Mouse (Mus musculus) embryonic facial prominence, embryonic 14.5 days (tissue): ENCODE measurements around the gene Osbpl8. TPM values are rescaled to one million over a fixed set of nuclear protein-coding genes. Genes with fewer than 3 reads are reported as not detected.

Experiments used
- ATAC-seq: fragments of 200-750 bp; cut with Nextera tagmentation; 2 replicates; pipeline ENCODE4 v1.8.0; 2017; ENCODE audit warnings: low read depth, moderate number of reproducible peaks, moderate TSS enrichment
- DNase-seq: peaks from one replicate; pipeline ENCODE4 v3.0.0-alpha.2; 2015; ENCODE audit warnings: low spot score
- H3K27ac ChIP-seq: fragments of 300-500 bp; sonication (generic); replicated peaks from 2 replicates; pipeline ENCODE4 v1.5.1; 2014; ENCODE audit warnings: low read depth, mild to moderate bottlenecking, low read length, moderate library complexity
- H3K27me3 ChIP-seq: fragments of 300-500 bp; sonication (generic); replicated peaks from 2 replicates; pipeline ENCODE4 v1.6.1; 2014; ENCODE audit warnings: low read length; ENCODE audit not compliant: control insufficient read depth, insufficient read depth
- H3K36me3 ChIP-seq: fragments of 300-500 bp; sonication (generic); 2 replicates; pipeline ENCODE4 v1.6.1; 2014; ENCODE audit warnings: low read length, mixed read lengths; ENCODE audit not compliant: control insufficient read depth, insufficient read depth
- H3K4me1 ChIP-seq: fragments of 300-500 bp; sonication (generic); 2 replicates; pipeline ENCODE4 v1.6.1; 2014; ENCODE audit warnings: antibody characterized with exemption, low read length; ENCODE audit not compliant: control insufficient read depth, insufficient read depth
- H3K4me2 ChIP-seq: fragments of 300-500 bp; sonication (generic); 2 replicates; pipeline ENCODE4 v1.6.1; 2014; ENCODE audit warnings: low read depth, mild to moderate bottlenecking, low read length, moderate library complexity, mixed read lengths
- H3K4me3 ChIP-seq: fragments of 300-500 bp; sonication (generic); 2 replicates; pipeline ENCODE4 v1.5.1; 2014; ENCODE audit warnings: low read depth, mild to moderate bottlenecking, low read length
- H3K9ac ChIP-seq: fragments of 300-500 bp; sonication (generic); 2 replicates; pipeline ENCODE4 v1.6.1; 2014; ENCODE audit warnings: low read depth, mild to moderate bottlenecking, low read length, moderate library complexity, mixed read lengths
- H3K9me3 ChIP-seq: fragments of 300-500 bp; sonication (generic); 2 replicates; pipeline ENCODE4 v1.6.1; 2016; ENCODE audit warnings: low read length; ENCODE audit not compliant: control insufficient read depth
- WGBS: fragments of 180-500 bp; shearing (Covaris S2); extraction: QIAGEN DNeasy Blood & Tissue Kit; methylation state at CpG from one replicate; pipeline ENCODE4 v1.1.7; 2014; 5-methylcytosine and 5-hydroxymethylcytosine counted together
- polyA plus RNA-seq: library from polyadenylated mRNA; unstranded; fragments of >200 nt; fragmentation: Nextera tagmentation; extraction: Ambion mirVana; gene quantifications from 2 replicates; pipeline ENCODE4 v1.2.1, GENCODE M21; 2014

Osbpl8 gene
- polyA plus RNA-seq, 1 experiment from 2014 or later: 9.5 TPM

- DNase-seq (peak; percentile 57), ATAC-seq (no peak)
- 51% methylated on average over 10 of the region's 10 CpGs for WGBS
- no peak overlapping the region for H3K4me2 ChIP-seq
- H3K9ac ChIP-seq: no peak overlapping the region
- no peaks in the 10 kb centered on the region for H3K4me1 ChIP-seq
- H3K27ac ChIP-seq: no peak overlapping the region
- H3K36me3 ChIP-seq: no peaks in the 10 kb centered on the region
- no peaks in the 10 kb centered on the region for H3K27me3 ChIP-seq
- H3K9me3 ChIP-seq: no peaks in the 10 kb centered on the region
- H3K4me3 ChIP-seq: no peak overlapping the region
Measured at GRCm38 (mm10) chr10:111314636-111315395, 150.3 kb downstream of the Osbpl8 start.

- H3K27me3 ChIP-seq: no peaks in the 10 kb centered on the region
- H3K4me2 ChIP-seq: no peak overlapping the region
- DNase-seq (no peak), ATAC-seq (no peak)
- H3K4me1 ChIP-seq: no peaks in the 10 kb centered on the region
- H3K9me3 ChIP-seq: no peaks in the 10 kb centered on the region; the same call in 1 of the 2 replicates
- no peak overlapping the region for H3K9ac ChIP-seq
- no peak overlapping the region; the same call in 1 of the 2 replicates for H3K27ac ChIP-seq
- 58% methylated on average over 3 of the region's 3 CpGs for WGBS
- no peaks in the 10 kb centered on the region for H3K36me3 ChIP-seq
- no peak overlapping the region for H3K4me3 ChIP-seq
Measured at GRCm38 (mm10) chr10:111315940-111316339, 151.4 kb downstream of the Osbpl8 start.

GRCm38 (mm10) chr10:111318021-111318420 lies 153.5 kb downstream of the Osbpl8 start:
- H3K36me3 ChIP-seq: no peaks in the 10 kb centered on the region
- no peak overlapping the region for H3K27ac ChIP-seq
- no peaks in the 10 kb centered on the region for H3K4me1 ChIP-seq
- H3K9me3 ChIP-seq: no peaks in the 10 kb centered on the region; the same call in 1 of the 2 replicates
- H3K4me3 ChIP-seq: no peak overlapping the region
- DNase-seq (peak; percentile 40), ATAC-seq (peak; percentile 70)
- H3K9ac ChIP-seq: no peak overlapping the region
- no peaks in the 10 kb centered on the region for H3K27me3 ChIP-seq
- no peak overlapping the region for H3K4me2 ChIP-seq
- 67% methylated on average over 3 of the region's 3 CpGs for WGBS

- WGBS: 83% methylated on average over 9 of the region's 9 CpGs
- Histone ChIP-seq H3K27me3 (no peaks in the 10 kb centered on the region), H3K4me1 (no peaks in the 10 kb centered on the region), H3K9ac (no peak overlapping the region), H3K4me2 (no peak overlapping the region), H3K4me3 (no peak overlapping the region), H3K27ac (no peak overlapping the region), H3K36me3 (no peaks in the 10 kb centered on the region), H3K9me3 (no peaks in the 10 kb centered on the region; the same call in 1 of the 2 replicates)
- DNase-seq: no peak
- ATAC-seq: no peak
Measured at GRCm38 (mm10) chr10:111318805-111319500, 154.4 kb downstream of the Osbpl8 start.

- H3K9ac ChIP-seq: no peak overlapping the region
- no peaks in the 10 kb centered on the region; the same call in 1 of the 2 replicates for H3K9me3 ChIP-seq
- no peaks in the 10 kb centered on the region for H3K4me1 ChIP-seq
- no peaks in the 10 kb centered on the region for H3K27me3 ChIP-seq
- ATAC-seq: no peak
- H3K4me2 ChIP-seq: no peak overlapping the region
- no peaks in the 10 kb centered on the region for H3K36me3 ChIP-seq
- no peak for DNase-seq
- H3K4me3 ChIP-seq: no peak overlapping the region
- no peak overlapping the region for H3K27ac ChIP-seq
Measured at GRCm38 (mm10) chr10:111320579-111320978, 156.0 kb downstream of the Osbpl8 start.

GRCm38 (mm10) chr10:111327957-111328356 lies 163.4 kb downstream of the Osbpl8 start:
- H3K9ac ChIP-seq: no peak overlapping the region
- no peaks in the 10 kb centered on the region for H3K9me3 ChIP-seq
- no peaks in the 10 kb centered on the region for H3K4me1 ChIP-seq
- 64% methylated on average over 4 of the region's 4 CpGs for WGBS
- no peak overlapping the region for H3K4me3 ChIP-seq
- no peak overlapping the region for H3K4me2 ChIP-seq
- no peak for DNase-seq
- no peak overlapping the region for H3K27ac ChIP-seq
- H3K36me3 ChIP-seq: no peaks in the 10 kb centered on the region
- no peaks in the 10 kb centered on the region for H3K27me3 ChIP-seq
- no peak for ATAC-seq

- H3K9ac ChIP-seq: no peak overlapping the region
- H3K9me3 ChIP-seq: no peaks in the 10 kb centered on the region
- 78% methylated on average over 5 of the region's 5 CpGs for WGBS
- no peak overlapping the region for H3K4me3 ChIP-seq
- DNase-seq: no peak
- no peak overlapping the region for H3K27ac ChIP-seq
- no peak for ATAC-seq
- H3K4me2 ChIP-seq: no peak overlapping the region
- H3K27me3 ChIP-seq: no peaks in the 10 kb centered on the region
- H3K4me1 ChIP-seq: no peaks in the 10 kb centered on the region
- no peaks in the 10 kb centered on the region for H3K36me3 ChIP-seq
Measured at GRCm38 (mm10) chr10:111329326-111329725, 164.8 kb downstream of the Osbpl8 start.

- ATAC-seq: no peak
- Histone ChIP-seq H3K27me3 (no peaks in the 10 kb centered on the region), H3K4me3 (no peak overlapping the region), H3K36me3 (no peaks in the 10 kb centered on the region), H3K9me3 (no peaks in the 10 kb centered on the region), H3K27ac (no peak overlapping the region), H3K9ac (no peak overlapping the region), H3K4me1 (no peaks in the 10 kb centered on the region), H3K4me2 (no peak overlapping the region)
- WGBS: 96% methylated on average over 2 of the region's 2 CpGs
- DNase-seq: no peak
Measured at GRCm38 (mm10) chr10:111334902-111335301, 170.3 kb downstream of the Osbpl8 start.
